Mouse (Mus musculus): ENCODE measurements around the gene Dcaf12.

DNA sequence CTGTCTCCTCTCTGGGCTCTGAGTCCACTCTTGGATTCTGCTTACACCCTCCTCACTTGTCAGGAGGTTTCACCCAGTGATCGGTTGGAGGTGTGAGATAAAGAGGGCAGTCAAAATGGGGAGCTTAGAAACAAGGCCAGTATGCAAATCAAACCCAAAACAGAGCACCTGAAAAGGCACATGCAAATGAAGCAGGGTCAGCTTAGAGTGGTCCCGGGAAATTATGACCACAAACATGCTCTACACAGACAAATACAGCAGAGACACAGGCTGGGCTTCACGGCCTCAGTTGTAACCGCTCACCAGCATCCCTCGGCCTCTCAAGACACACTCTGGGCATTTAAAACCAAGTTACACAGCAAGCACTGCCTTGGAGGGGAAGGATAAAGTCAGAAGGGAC is 15.7 kb downstream of the Dcaf12 start:
- TF ChIP-seq EP300 (IDR thresholded peaks at IDR 0.05; ENCODE audit: low read depth in 1 of 2, low read length in 2 of 2): no peak
- TF ChIP-seq CTCF (IDR thresholded peaks at IDR 0.05 in 2 of 3, conservative IDR thresholded peaks at IDR 0.05 in 1 of 3; ENCODE audit: control insufficient read depth in 1 of 3, insufficient read depth in 1 of 3, low read depth in 2 of 3, low read length in 3 of 3, poor library complexity in 1 of 3, severe bottlenecking in 1 of 3): no peak
- no peak for TF ChIP-seq ZNF384 (IDR thresholded peaks at IDR 0.05; ENCODE audit: low read depth, low read length)
- TF ChIP-seq ZKSCAN1 (IDR thresholded peaks at IDR 0.05; ENCODE audit: low read depth, low read length): no peak
- TF ChIP-seq MAFK (IDR thresholded peaks at IDR 0.05; ENCODE audit: borderline replicate concordance, low read depth, low read length): no peak
- no peak for TF ChIP-seq RAD21 (IDR thresholded peaks at IDR 0.05; ENCODE audit: low read depth, low read length)
